Mouse (Mus musculus) midbrain, postnatal 0 days (tissue): ENCODE measurements at regions not wholly inside any gene's neighbourhood (a gene's known extent, or its start where the extent isn't known, plus 50 kb on each side); places are given as distances from the start of the nearest gene placed in this dataset.

Experiments
- ATAC-seq: fragments of 200-750 bp; cut with Nextera tagmentation; 2 replicates; pipeline ENCODE4 v1.8.0; 2017; ENCODE audit warnings: moderate number of reproducible peaks, mild to moderate bottlenecking, moderate TSS enrichment, moderate library complexity; ENCODE audit not compliant: low FRiP score
- DNase-seq: peaks from one replicate; pipeline ENCODE4 v3.0.0-alpha.2; 2015; ENCODE audit warnings: low spot score
- H3K27ac ChIP-seq: fragments of 300-500 bp; sonication (generic); 2 replicates; pipeline ENCODE4 v1.5.1; 2014; ENCODE audit warnings: low read depth, mild to moderate bottlenecking, low read length, mixed read lengths
- H3K27me3 ChIP-seq: fragments of 300-500 bp; sonication (generic); 2 replicates; pipeline ENCODE4 v1.6.1; 2014; ENCODE audit warnings: low read length, control low read depth, mixed read lengths; ENCODE audit not compliant: insufficient read depth
- H3K36me3 ChIP-seq: fragments of 300-500 bp; sonication (generic); 2 replicates; pipeline ENCODE4 v1.6.1; 2014; ENCODE audit warnings: low read length, control low read depth, mixed read lengths; ENCODE audit not compliant: insufficient read depth
- H3K4me1 ChIP-seq: fragments of 300-500 bp; sonication (generic); 2 replicates; pipeline ENCODE4 v1.6.1; 2014; ENCODE audit warnings: mild to moderate bottlenecking, control low read depth, antibody characterized with exemption, low read length, mixed read lengths; ENCODE audit not compliant: insufficient read depth
- H3K4me2 ChIP-seq: fragments of 300-500 bp; sonication (generic); 2 replicates; pipeline ENCODE4 v1.6.1; 2014; ENCODE audit warnings: low read depth, mild to moderate bottlenecking, low read length, mixed read lengths; ENCODE audit not compliant: poor library complexity, severe bottlenecking
- H3K4me3 ChIP-seq: fragments of 300-500 bp; sonication (generic); 2 replicates; pipeline ENCODE4 v1.5.1; 2014; ENCODE audit warnings: low read depth, mild to moderate bottlenecking, low read length, moderate library complexity
- H3K9ac ChIP-seq: fragments of 300-500 bp; sonication (generic); replicated peaks from 2 replicates; pipeline ENCODE4 v1.6.1; 2014; ENCODE audit warnings: mild to moderate bottlenecking, low read length, moderate library complexity, mixed read lengths; ENCODE audit not compliant: poor library complexity, severe bottlenecking
- H3K9me3 ChIP-seq: fragments of 300-500 bp; sonication (generic); 2 replicates; pipeline ENCODE4 v1.6.1; 2016; ENCODE audit warnings: low read length, control low read depth
- CTCF ChIP-seq: IDR thresholded peaks from 2 replicates; pipeline ENCODE4 v1.5.1; 2016; ENCODE audit warnings: antibody characterized with exemption, mild to moderate bottlenecking
- WGBS: fragments of 180-500 bp; shearing (Covaris S2); extraction: QIAGEN DNeasy Blood & Tissue Kit; methylation state at CpG from one replicate; pipeline ENCODE4 v1.1.7; 2014; 5-methylcytosine and 5-hydroxymethylcytosine counted together

DNA sequence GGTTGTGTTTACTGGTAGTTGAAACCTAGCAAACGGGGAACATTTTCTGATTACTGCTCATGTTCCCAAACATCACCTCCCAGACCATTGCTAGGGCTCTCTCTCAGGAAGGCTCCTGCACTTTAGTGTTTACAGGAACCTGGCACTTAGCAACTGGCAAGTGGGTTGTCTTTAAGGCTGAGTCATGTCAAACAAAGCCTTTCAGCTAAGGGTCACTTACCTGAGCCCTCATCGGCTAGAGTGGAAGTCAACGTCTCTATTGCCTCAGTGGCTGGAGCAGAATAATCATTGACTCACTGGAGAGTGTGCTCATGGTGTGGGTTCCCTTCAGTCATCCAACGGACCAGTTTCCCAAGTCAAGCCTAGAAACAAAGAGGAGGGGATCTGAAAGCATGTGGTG lies 101.0 kb downstream of the Tomm20 start:
- H3K4me2 ChIP-seq, result no peak overlapping the region
- TF ChIP-seq CTCF, result no peak
- no peaks in the 10 kb centered on the region for H3K9me3 ChIP-seq
- DNase-seq (no peak), ATAC-seq (no peak)
- no peaks in the 10 kb centered on the region for H3K36me3 ChIP-seq
- no peaks in the 10 kb centered on the region for H3K27me3 ChIP-seq
- 0 out of 2 replicates have a peak, but pooled peaks cover 4% of the 10 kb centered on the region for H3K4me1 ChIP-seq
- H3K9ac ChIP-seq, result no peak overlapping the region
- H3K4me3 ChIP-seq, result no peak overlapping the region
- WGBS, result 84% methylated on average over 4 of the region's 4 CpGs
- H3K27ac ChIP-seq, result no peak overlapping the region

DNA sequence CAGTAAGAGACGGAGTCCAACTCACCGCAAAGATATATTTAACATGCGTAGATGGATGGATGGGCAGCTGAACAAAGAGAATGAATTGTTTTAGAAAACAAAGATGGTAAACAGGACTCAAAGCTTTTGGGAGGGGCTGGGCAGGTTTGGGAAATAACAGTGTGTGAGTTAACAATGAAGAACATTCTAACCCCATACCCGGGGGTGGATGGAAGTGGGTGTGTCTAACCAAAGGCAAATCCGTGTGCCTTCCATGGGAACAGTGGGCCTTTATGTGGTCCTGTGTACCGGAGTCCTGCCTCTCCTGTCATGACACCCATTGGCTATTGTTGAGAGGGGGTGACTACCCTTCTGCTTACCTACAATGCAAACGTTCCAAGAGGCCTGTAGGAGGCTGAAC lies 104.5 kb downstream of the Tomm20 start:
- no peak overlapping the region for H3K4me2 ChIP-seq
- ATAC-seq, result no peak
- H3K4me1 ChIP-seq, result peaks cover 12% of the 10 kb centered on the region
- H3K4me3 ChIP-seq, result no peak overlapping the region
- no peaks in the 10 kb centered on the region for H3K9me3 ChIP-seq
- no peak overlapping the region for H3K9ac ChIP-seq
- H3K27ac ChIP-seq, result no peak overlapping the region
- no peak for TF ChIP-seq CTCF
- H3K27me3 ChIP-seq, result no peaks in the 10 kb centered on the region
- WGBS, result 66% methylated on average over 7 of the region's 7 CpGs
- DNase-seq, result no peak
- no peaks in the 10 kb centered on the region for H3K36me3 ChIP-seq

DNA sequence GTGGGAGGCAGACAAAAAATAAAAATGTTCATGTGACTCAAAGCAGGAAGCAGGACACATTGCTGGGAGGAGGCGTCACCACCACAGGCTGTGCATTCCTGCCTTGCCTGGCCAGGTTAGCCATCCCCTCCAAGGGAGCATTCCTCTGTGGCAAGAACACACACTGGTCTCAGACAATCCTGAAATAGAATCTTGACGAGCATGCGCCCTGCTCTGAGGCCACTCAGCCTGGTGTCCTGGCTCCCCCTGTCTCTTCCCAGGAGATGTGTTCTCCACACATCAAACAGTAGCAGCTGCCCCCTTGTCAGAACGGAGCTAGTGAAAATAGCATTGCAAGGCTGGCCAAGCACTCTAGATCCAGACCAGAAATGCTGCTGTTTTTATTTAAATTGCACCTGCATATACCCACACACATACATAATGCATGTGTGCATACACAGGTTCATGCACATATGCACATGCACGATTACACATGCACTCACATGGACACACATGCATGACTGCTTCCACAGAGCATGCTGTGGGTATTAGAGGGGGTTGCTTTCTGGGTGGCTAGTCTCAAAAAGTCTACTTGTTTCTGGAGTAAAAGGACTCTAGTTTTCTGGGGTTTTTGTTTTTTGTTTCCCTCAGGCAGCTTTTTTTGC lies 105.8 kb downstream of the Tomm20 start:
- Histone ChIP-seq H3K4me1 (peaks cover 12% of the 10 kb centered on the region), H3K9me3 (no peaks in the 10 kb centered on the region), H3K36me3 (no peaks in the 10 kb centered on the region), H3K27me3 (no peaks in the 10 kb centered on the region), H3K9ac (peak overlapping the region; percentile 29; the same call in 1 of the 2 replicates), H3K4me2 (peak overlapping the region; percentile 27), H3K4me3 (no peak overlapping the region), H3K27ac (peak overlapping the region; percentile 89)
- 11% methylated on average over 5 of the region's 5 CpGs for WGBS
- peak; percentile 82 for DNase-seq
- peak; percentile 82 for TF ChIP-seq CTCF
- peak; percentile 84 for ATAC-seq

DNA sequence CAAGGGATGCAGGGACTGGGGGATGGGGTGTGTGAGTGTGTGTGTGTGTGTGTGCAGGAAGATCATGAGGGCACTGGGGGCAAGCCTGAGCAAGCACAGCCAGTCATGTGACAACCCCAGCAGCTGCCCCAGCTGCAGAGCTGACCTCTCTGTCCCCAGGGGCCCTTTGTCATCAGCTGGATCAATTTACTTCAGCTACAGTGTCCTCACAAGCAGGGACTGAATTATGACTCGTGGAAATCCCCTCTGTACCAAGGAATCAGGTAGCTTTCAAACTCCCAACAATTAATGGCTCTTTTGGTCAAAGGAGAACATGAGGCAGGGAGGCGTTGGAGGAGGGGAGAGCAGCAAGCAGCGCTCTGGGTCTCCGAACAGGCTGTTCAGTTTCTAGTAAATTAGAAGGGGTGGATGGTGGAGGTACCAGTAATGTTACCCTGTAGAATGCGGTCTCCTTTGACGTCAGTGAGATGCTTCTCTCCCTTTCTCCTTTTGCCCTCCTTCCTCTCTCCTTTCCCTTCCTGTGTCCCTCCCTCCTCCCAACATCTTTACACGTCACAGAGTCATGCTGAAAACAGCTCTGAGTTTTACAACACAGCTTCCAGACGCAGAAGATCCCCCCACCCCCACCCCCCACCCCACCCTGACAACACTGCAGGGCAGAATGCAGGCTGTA lies 106.5 kb downstream of the Tomm20 start:
- H3K4me1 ChIP-seq, result peaks cover 14% of the 10 kb centered on the region
- TF ChIP-seq CTCF, result no peak
- peak overlapping the region; percentile 89 for H3K27ac ChIP-seq
- H3K27me3 ChIP-seq, result no peaks in the 10 kb centered on the region
- no peak overlapping the region for H3K4me3 ChIP-seq
- peak overlapping the region; percentile 27 for H3K4me2 ChIP-seq
- no peaks in the 10 kb centered on the region for H3K9me3 ChIP-seq
- peak overlapping the region; percentile 29; the same call in 1 of the 2 replicates for H3K9ac ChIP-seq
- 15% methylated on average over 8 of the region's 8 CpGs for WGBS
- ATAC-seq (peak; percentile 76), DNase-seq (peak; percentile 53)
- no peaks in the 10 kb centered on the region for H3K36me3 ChIP-seq

DNA sequence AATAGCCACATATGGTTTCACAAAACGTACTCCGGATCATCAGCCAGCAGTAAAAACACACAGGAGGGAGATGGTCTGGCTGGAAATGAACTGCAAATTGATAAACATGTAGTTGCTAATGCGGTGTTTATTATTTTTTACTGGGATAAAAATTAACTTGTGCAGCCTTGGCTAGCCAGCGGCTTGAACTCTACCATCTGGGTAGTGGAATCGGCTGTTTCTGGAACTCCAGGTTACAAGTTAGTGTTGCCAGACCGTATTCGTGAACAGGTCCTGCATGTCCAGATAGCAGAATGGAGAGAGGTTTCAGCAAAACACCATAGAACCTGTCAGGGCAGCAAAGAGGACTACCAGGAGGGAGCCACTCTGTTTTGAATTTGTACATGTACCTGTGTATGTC lies 107.4 kb downstream of the Tomm20 start:
- ATAC-seq, result no peak
- no peak for TF ChIP-seq CTCF
- peak overlapping the region; percentile 89; the same call in 1 of the 2 replicates for H3K27ac ChIP-seq
- no peak overlapping the region for H3K4me3 ChIP-seq
- no peaks in the 10 kb centered on the region for H3K36me3 ChIP-seq
- H3K9ac ChIP-seq, result no peak overlapping the region
- H3K4me2 ChIP-seq, result no peak overlapping the region
- peaks cover 17% of the 10 kb centered on the region for H3K4me1 ChIP-seq
- no peaks in the 10 kb centered on the region for H3K27me3 ChIP-seq
- H3K9me3 ChIP-seq, result no peaks in the 10 kb centered on the region
- no peak for DNase-seq
- WGBS, result 86% methylated on average over 7 of the region's 7 CpGs

DNA sequence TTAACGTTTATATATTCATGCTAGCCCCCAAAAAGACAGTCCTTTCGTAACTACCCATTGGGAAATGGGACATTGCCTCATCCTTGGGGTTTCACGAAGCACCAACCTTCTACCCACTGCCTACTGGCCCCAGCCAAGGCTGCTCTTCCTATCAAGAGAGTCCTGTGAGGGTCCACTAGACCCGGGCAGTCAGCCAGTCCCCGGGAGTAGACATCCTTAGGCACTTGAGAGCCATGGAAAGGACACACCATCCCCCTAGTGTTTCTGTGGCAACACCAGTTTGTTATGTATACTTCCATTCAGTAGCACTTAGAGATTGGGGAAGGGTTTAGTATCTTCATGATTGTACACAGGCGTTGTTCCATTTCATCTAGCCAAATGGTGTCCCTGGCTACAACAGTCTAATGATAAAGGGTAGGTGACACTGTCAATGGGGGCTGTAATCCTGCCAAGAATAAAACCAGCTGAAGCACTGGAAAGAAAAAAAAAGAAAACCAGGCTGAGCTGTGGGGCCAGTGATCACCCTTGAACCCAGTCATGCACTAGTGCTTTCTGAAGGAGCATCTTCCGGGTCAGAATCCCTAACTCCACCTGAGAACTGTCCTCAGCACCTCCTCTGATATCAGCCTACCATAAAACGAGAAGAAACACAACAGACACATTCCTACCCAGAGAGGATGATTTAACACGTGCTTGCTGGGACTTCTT lies 108.2 kb downstream of the Tomm20 start:
- H3K9ac ChIP-seq, result no peak overlapping the region
- H3K4me3 ChIP-seq, result no peak overlapping the region
- ATAC-seq, result no peak
- no peaks in the 10 kb centered on the region for H3K36me3 ChIP-seq
- H3K9me3 ChIP-seq, result no peaks in the 10 kb centered on the region
- peak; percentile 62 for DNase-seq
- H3K4me1 ChIP-seq, result peaks cover 17% of the 10 kb centered on the region
- H3K4me2 ChIP-seq, result no peak overlapping the region
- no peak for TF ChIP-seq CTCF
- 78% methylated on average over 9 of the region's 9 CpGs for WGBS
- no peak overlapping the region for H3K27ac ChIP-seq
- no peaks in the 10 kb centered on the region for H3K27me3 ChIP-seq
